Mouse (Mus musculus): Measurements from ENCODE around the gene Ccnd3. TPM values are rescaled to one million over a fixed set of nuclear protein-coding genes. Genes with fewer than 3 reads are reported as not detected.

The Ccnd3 gene
- polyA plus RNA-seq, 1 experiment from 2014 or later, result 76.5 TPM

- peak; percentile 96 for ATAC-seq (ENCODE audit: low FRiP score)
- Histone ChIP-seq H3K27me3 (replicated peaks) (no peaks in the 10 kb centered on the region), H3K9ac (replicated peaks) (peak overlapping the region; percentile 78), H3K4me1 (peaks cover 46% of the 10 kb centered on the region), H3K27ac (replicated peaks) (peak overlapping the region; percentile 97), H3K9me3 (replicated peaks) (no peaks in the 10 kb centered on the region), H3K4me2 (peak overlapping the region; percentile 87), H3K36me3 (peaks cover 6% of the 10 kb centered on the region), H3K4me3 (replicated peaks) (peak overlapping the region; percentile 88)
- WGBS, result under 1% methylated on average over 61 of the region's 63 CpGs
These were observed 124.2 kb downstream of the Ccnd3 start for GRCm38 (mm10) chr17:47628851-47629676.

GRCm38 (mm10) chr17:47629717-47630677, 125.1 kb downstream of the Ccnd3 start:
- H3K9ac ChIP-seq (replicated peaks), result peak overlapping the region; percentile 78
- H3K36me3 ChIP-seq, result 0 out of 2 replicates have a peak, but pooled peaks cover 4% of the 10 kb centered on the region
- peak overlapping the region; percentile 88 for H3K4me3 ChIP-seq (replicated peaks)
- H3K27ac ChIP-seq (replicated peaks), result peak overlapping the region; percentile 97
- ATAC-seq (ENCODE audit: low FRiP score), result peak; percentile 62
- H3K27me3 ChIP-seq (replicated peaks), result no peaks in the 10 kb centered on the region
- peak overlapping the region; percentile 87 for H3K4me2 ChIP-seq
- H3K9me3 ChIP-seq (replicated peaks), result no peaks in the 10 kb centered on the region
- peaks cover 46% of the 10 kb centered on the region for H3K4me1 ChIP-seq
- WGBS, result under 1% methylated on average over 54 of the region's 61 CpGs

- no peaks in the 10 kb centered on the region for H3K9me3 ChIP-seq (replicated peaks)
- H3K4me3 ChIP-seq (replicated peaks), result peak within 1 kb of the TSS; percentile 88
- ATAC-seq (ENCODE audit: low FRiP score), result no peak
- H3K9ac ChIP-seq (replicated peaks), result peak within 1 kb of the TSS; percentile 78
- H3K27me3 ChIP-seq (replicated peaks), result no peaks in the 10 kb centered on the region
- peak within 1 kb of the TSS; percentile 87 for H3K4me2 ChIP-seq
- H3K27ac ChIP-seq (replicated peaks), result peak within 1 kb of the TSS; percentile 97
- 0% methylated on average over 3 of the region's 3 CpGs for WGBS
- H3K4me1 ChIP-seq, result peaks cover 46% of the 10 kb centered on the region
- H3K36me3 ChIP-seq, result 0 out of 2 replicates have a peak, but pooled peaks cover 4% of the 10 kb centered on the region
These were observed 125.8 kb downstream of the Ccnd3 start, which contains the start of gene Usp49 for GRCm38 (mm10) chr17:47630678-47631065. Gene Usp49 (plus strand): TSS chr17:47630690.

- H3K27me3 ChIP-seq (replicated peaks), result no peaks in the 10 kb centered on the region
These were observed 127.5 kb downstream of the Ccnd3 start for GRCm38 (mm10) chr17:47632181-47632840.

DNA sequence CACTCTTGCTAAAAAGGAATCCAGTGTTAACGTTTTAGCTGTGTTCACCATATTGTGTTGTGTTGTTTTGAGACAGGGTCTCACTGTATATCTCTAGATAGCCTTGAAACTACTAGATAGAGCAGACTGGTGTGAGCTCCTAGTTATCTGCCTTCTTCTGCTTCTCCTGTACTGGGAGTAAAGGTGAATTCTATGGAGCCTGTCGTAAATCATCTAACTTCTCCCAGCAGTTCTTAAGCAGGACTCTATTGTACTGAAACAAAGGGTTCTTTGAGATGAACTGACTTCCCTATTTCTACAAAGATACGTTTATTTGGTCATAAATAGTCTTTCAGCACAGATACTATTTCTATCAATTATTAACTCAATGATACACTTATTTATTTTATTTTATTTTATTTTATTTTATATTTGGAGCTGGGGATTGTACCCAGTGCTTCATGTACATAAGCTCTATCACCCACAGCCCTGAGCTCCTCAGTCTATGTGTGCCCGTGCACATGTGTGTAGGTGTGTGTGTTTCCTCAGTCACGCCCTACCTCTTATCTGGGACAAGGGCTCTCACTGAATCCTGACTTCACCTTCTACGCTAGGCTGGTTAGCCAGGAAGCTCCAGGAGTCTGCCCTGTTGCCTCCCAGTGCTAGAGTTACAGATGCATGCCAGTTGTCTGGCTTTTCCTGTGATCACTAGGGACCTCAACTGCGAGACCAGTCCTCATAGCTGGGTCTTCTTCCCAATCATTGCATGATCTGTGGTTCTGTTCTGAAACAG, 129.3 kb downstream of the Ccnd3 start:
- Histone ChIP-seq H3K4me1 (peaks cover 38% of the 10 kb centered on the region), H3K27me3 (replicated peaks) (no peaks in the 10 kb centered on the region), H3K36me3 (no peaks in the 10 kb centered on the region), H3K4me3 (replicated peaks) (no peak overlapping the region), H3K9me3 (replicated peaks) (no peaks in the 10 kb centered on the region), H3K27ac (replicated peaks) (no peak overlapping the region), H3K9ac (replicated peaks) (no peak overlapping the region), H3K4me2 (no peak overlapping the region)
- 72% methylated on average over 7 of the region's 7 CpGs for WGBS
- no peak for ATAC-seq (ENCODE audit: low FRiP score)

More at GRCm38 (mm10) chr17:47632181-47632840, 127.5 kb downstream of the Ccnd3 start:
- no peaks in the 10 kb centered on the region for H3K36me3 ChIP-seq
- WGBS, result 83% methylated on average over 4 of the region's 4 CpGs
- no peak overlapping the region for H3K9ac ChIP-seq (replicated peaks)
- H3K4me2 ChIP-seq, result peak overlapping the region; percentile 19; the same call in 1 of the 2 replicates
- ATAC-seq (ENCODE audit: low FRiP score), result no peak
- no peak overlapping the region for H3K27ac ChIP-seq (replicated peaks)
- H3K4me1 ChIP-seq, result peaks cover 46% of the 10 kb centered on the region
- H3K4me3 ChIP-seq (replicated peaks), result no peak overlapping the region
- no peaks in the 10 kb centered on the region for H3K9me3 ChIP-seq (replicated peaks)

DNA sequence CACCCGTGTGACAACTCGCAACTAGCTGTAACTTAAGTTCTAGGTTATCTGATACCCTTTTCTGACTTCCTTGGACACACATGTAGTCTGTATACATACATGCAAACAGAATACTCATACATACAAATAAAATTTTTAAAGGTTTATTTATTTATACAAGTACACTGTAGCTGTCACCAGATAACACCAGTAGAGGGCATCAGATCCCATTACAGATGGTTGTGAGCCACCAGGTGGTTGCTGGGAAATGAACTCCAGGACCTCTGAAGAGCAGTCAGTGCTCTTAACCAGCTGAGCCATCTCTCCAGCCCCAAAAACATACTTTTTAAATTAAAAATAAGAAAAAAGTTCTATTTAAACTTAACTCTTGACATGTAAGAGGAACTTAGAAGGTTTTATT, 138.1 kb downstream of the Ccnd3 start:
- Histone ChIP-seq H3K9me3 (replicated peaks) (no peaks in the 10 kb centered on the region), H3K9ac (replicated peaks) (no peak overlapping the region), H3K4me1 (peaks cover 9% of the 10 kb centered on the region), H3K4me2 (no peak overlapping the region), H3K27ac (replicated peaks) (no peak overlapping the region), H3K36me3 (no peaks in the 10 kb centered on the region), H3K4me3 (replicated peaks) (no peak overlapping the region), H3K27me3 (replicated peaks) (no peaks in the 10 kb centered on the region)
- 89% methylated on average over 2 of the region's 2 CpGs for WGBS
- ATAC-seq (ENCODE audit: low FRiP score), result no peak

- Histone ChIP-seq H3K9me3 (replicated peaks) (no peaks in the 10 kb centered on the region), H3K4me1 (peaks cover 11% of the 10 kb centered on the region; the same call in 1 of the 2 replicates), H3K4me2 (no peak overlapping the region), H3K4me3 (replicated peaks) (no peak overlapping the region), H3K9ac (replicated peaks) (no peak overlapping the region), H3K27me3 (replicated peaks) (no peaks in the 10 kb centered on the region), H3K27ac (replicated peaks) (no peak overlapping the region), H3K36me3 (peaks cover 7% of the 10 kb centered on the region; the same call in 1 of the 2 replicates)
- ATAC-seq (ENCODE audit: low FRiP score), result no peak
- 73% methylated on average over 1 of the region's 1 CpGs for WGBS
These were observed 141.8 kb downstream of the Ccnd3 start for GRCm38 (mm10) chr17:47646683-47647082.

- Histone ChIP-seq H3K27me3 (replicated peaks) (no peaks in the 10 kb centered on the region), H3K9ac (replicated peaks) (no peak overlapping the region), H3K27ac (replicated peaks) (peak overlapping the region; percentile 13; the same call in 1 of the 2 replicates), H3K4me3 (replicated peaks) (no peak overlapping the region), H3K36me3 (peaks cover 10% of the 10 kb centered on the region; the same call in 1 of the 2 replicates), H3K9me3 (replicated peaks) (no peaks in the 10 kb centered on the region), H3K4me2 (no peak overlapping the region), H3K4me1 (peaks cover 11% of the 10 kb centered on the region; the same call in 1 of the 2 replicates)
- no peak for ATAC-seq (ENCODE audit: low FRiP score)
- WGBS, result 28% methylated on average over 4 of the region's 4 CpGs
These were observed 144.1 kb downstream of the Ccnd3 start for GRCm38 (mm10) chr17:47648966-47649365.

Data from neural tube, embryonic 15.5 days (tissue).